Mouse (Mus musculus) midbrain, embryonic 11.5 days (tissue): ENCODE data around the gene Nptn. TPM values are rescaled to one million over a fixed set of nuclear protein-coding genes. Genes with fewer than 3 reads are reported as not detected.
A peak's percentile ranks its signal among the peaks of the same experiment; 100 is the strongest.

Experiments
- ATAC-seq: fragments of 200-750 bp; cut with Nextera tagmentation; 2 replicates; pipeline ENCODE4 v1.8.0; 2017; ENCODE audit warnings: moderate TSS enrichment, moderate library complexity; ENCODE audit not compliant: low FRiP score
- DNase-seq: peaks from one replicate; pipeline ENCODE4 v3.0.0; 2015; ENCODE audit warnings: low spot score; ENCODE audit errors: missing footprints
- H3K27ac ChIP-seq: fragments of 300-500 bp; sonication (generic); 2 replicates; pipeline ENCODE4 v1.5.1; 2014; ENCODE audit warnings: low read depth, low read length
- H3K27me3 ChIP-seq: fragments of 300-500 bp; sonication (generic); 2 replicates; pipeline ENCODE4 v1.6.1; 2014; ENCODE audit warnings: mild to moderate bottlenecking, low read length, moderate library complexity, mixed read lengths; ENCODE audit not compliant: control insufficient read depth, insufficient read depth
- H3K36me3 ChIP-seq: fragments of 300-500 bp; sonication (generic); 2 replicates; pipeline ENCODE4 v1.6.1; 2014; ENCODE audit warnings: mild to moderate bottlenecking, low read length, moderate library complexity, mixed read lengths; ENCODE audit not compliant: control insufficient read depth, insufficient read depth
- H3K4me1 ChIP-seq: fragments of 300-500 bp; sonication (generic); 2 replicates; pipeline ENCODE4 v1.6.1; 2014; ENCODE audit warnings: low read length; ENCODE audit not compliant: control insufficient read depth, insufficient read depth
- H3K4me2 ChIP-seq: fragments of 300-500 bp; sonication (generic); 2 replicates; pipeline ENCODE4 v1.6.1; 2014; ENCODE audit warnings: mild to moderate bottlenecking, moderate library complexity
- H3K4me3 ChIP-seq: fragments of 300-500 bp; sonication (generic); 2 replicates; pipeline ENCODE4 v1.5.1; 2014; ENCODE audit warnings: low read depth, low read length
- H3K9ac ChIP-seq: fragments of 300-500 bp; sonication (generic); 2 replicates; pipeline ENCODE4 v1.6.1; 2014; ENCODE audit warnings: low read length
- H3K9me3 ChIP-seq: fragments of 300-500 bp; sonication (generic); 2 replicates; pipeline ENCODE4 v1.6.1; 2016; ENCODE audit warnings: low read length; ENCODE audit not compliant: control insufficient read depth
- WGBS: fragments of 180-500 bp; shearing (Covaris S2); extraction: QIAGEN DNeasy Blood & Tissue Kit; methylation state at CpG from one replicate; pipeline ENCODE4 v1.1.7; 2014; 5-methylcytosine and 5-hydroxymethylcytosine counted together
- polyA plus RNA-seq: library from polyadenylated mRNA; unstranded; fragments of >200 nt; fragmentation: Nextera tagmentation; extraction: Ambion mirVana; gene quantifications from 2 replicates; pipeline ENCODE4 v1.2.1, GENCODE M21; 2014

Nptn gene
- polyA plus RNA-seq: 60.7 and 66.1 TPM in 2 replicates

GRCm38 (mm10) chr9:58581958-58582540, at the start of gene Nptn:
Gene Nptn, plus strand, starts transcription at chr9:58582240.
- peak within 1 kb of the TSS; percentile 74 for H3K4me2 ChIP-seq
- ATAC-seq: peak; percentile 98
- no peaks in the 10 kb centered on the region for H3K9me3 ChIP-seq
- H3K9ac ChIP-seq: peak within 1 kb of the TSS; percentile 88
- peak within 1 kb of the TSS; percentile 77 for H3K4me3 ChIP-seq
- H3K36me3 ChIP-seq: no peaks in the 10 kb centered on the region
- peak within 1 kb of the TSS; percentile 93 for H3K27ac ChIP-seq
- DNase-seq: peak; percentile 99
- H3K4me1 ChIP-seq: peaks cover 12% of the 10 kb centered on the region
- 1% methylated on average over 48 of the region's 56 CpGs for WGBS
- H3K27me3 ChIP-seq: no peaks in the 10 kb centered on the region

DNA sequence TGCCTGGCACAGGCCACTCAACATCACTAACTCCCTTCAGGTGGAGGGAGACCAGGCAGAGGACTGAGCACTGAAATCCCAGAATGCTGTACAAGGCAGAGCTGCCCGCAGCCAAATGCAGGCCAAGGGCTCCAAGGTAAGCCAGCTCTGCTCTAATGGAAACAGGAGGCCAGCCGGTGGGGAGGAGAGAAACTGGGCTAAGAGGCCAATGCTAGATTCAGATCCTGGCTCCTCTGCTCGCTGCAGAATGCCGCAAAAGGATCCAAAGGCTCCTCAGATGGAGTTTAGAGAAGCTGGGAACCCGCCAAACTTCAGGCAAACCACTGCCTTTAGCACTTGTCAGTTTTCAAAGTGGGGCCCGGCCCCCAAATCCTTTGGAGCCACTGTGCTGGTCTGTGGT, 48.7 kb upstream of the Nptn start:
- 89% methylated on average over 6 of the region's 6 CpGs for WGBS
- H3K9ac ChIP-seq: no peak overlapping the region
- ATAC-seq (no peak), DNase-seq (no peak)
- H3K36me3 ChIP-seq: no peaks in the 10 kb centered on the region
- H3K27ac ChIP-seq: no peak overlapping the region
- no peaks in the 10 kb centered on the region for H3K9me3 ChIP-seq
- H3K4me3 ChIP-seq: no peak overlapping the region
- no peaks in the 10 kb centered on the region for H3K27me3 ChIP-seq
- no peak overlapping the region for H3K4me2 ChIP-seq
- no peaks in the 10 kb centered on the region for H3K4me1 ChIP-seq

- DNase-seq: peak; percentile 91
- ATAC-seq: no peak
- H3K36me3 ChIP-seq: no peaks in the 10 kb centered on the region
- H3K27me3 ChIP-seq: no peaks in the 10 kb centered on the region
- H3K4me1 ChIP-seq: no peaks in the 10 kb centered on the region
- no peak overlapping the region for H3K4me2 ChIP-seq
- H3K27ac ChIP-seq: no peak overlapping the region
- no peak overlapping the region for H3K9ac ChIP-seq
- no peaks in the 10 kb centered on the region; the same call in 1 of the 2 replicates for H3K9me3 ChIP-seq
- H3K4me3 ChIP-seq: no peak overlapping the region
- WGBS: 35% methylated on average over 1 of the region's 1 CpGs
Observed at GRCm38 (mm10) chr9:58534766-58535165, 47.3 kb upstream of the Nptn start.

- DNase-seq (peak; percentile 87), ATAC-seq (peak; percentile 24; the same call in 1 of the 2 replicates)
- Histone ChIP-seq H3K27me3 (no peaks in the 10 kb centered on the region), H3K27ac (no peak overlapping the region), H3K9me3 (no peaks in the 10 kb centered on the region; the same call in 1 of the 2 replicates), H3K9ac (no peak overlapping the region), H3K4me1 (no peaks in the 10 kb centered on the region), H3K36me3 (no peaks in the 10 kb centered on the region), H3K4me3 (no peak overlapping the region), H3K4me2 (no peak overlapping the region)
- 81% methylated on average over 20 of the region's 20 CpGs for WGBS
Observed at GRCm38 (mm10) chr9:58535447-58536134, 46.4 kb upstream of the Nptn start.

DNA sequence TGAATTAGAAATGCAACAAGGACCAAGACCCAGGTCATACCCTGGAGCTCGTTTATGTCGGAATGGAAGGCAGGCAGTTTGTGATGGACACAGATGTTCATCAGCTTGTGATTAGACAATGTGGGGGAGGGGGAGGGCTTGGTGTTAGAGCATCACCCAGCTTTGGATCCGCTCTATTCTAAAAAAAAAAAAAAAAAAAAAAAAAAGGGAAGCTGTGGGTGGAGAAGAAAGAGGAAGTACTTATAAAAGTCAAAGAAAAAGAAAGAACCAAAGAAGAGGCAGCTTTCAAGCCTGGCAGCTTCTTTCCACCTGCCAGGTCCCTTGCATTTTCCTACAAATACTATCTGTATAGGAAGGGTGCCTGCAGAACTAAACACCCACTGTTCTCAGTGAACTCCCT, 44.3 kb upstream of the Nptn start:
- no peaks in the 10 kb centered on the region for H3K36me3 ChIP-seq
- H3K4me1 ChIP-seq: no peaks in the 10 kb centered on the region
- H3K27me3 ChIP-seq: no peaks in the 10 kb centered on the region
- H3K4me2 ChIP-seq: no peak overlapping the region
- WGBS: 80% methylated on average over 3 of the region's 3 CpGs
- no peak overlapping the region for H3K27ac ChIP-seq
- ATAC-seq: no peak
- no peak overlapping the region for H3K9ac ChIP-seq
- no peaks in the 10 kb centered on the region; the same call in 1 of the 2 replicates for H3K9me3 ChIP-seq
- H3K4me3 ChIP-seq: no peak overlapping the region
- no peak for DNase-seq

DNA sequence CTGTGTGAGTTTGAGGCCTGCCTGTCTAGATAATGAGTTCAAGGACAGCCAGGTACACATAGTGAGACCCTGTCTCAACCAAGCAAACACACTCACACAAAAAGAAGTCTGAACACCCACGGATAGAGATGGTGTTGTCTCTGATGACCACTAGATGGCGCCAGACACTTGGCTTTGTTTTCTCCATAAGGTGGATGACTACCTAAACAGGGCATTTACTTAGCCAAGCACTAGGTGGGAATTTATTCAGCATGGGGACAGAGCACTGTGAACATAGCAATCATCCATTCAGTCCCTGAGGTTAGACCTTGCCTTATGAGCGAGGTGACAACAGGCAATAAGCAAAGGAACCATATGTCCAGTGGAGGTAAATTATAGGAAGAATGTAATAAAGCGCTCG, 42.2 kb upstream of the Nptn start:
- H3K27ac ChIP-seq: no peak overlapping the region
- no peaks in the 10 kb centered on the region; the same call in 1 of the 2 replicates for H3K9me3 ChIP-seq
- no peak for ATAC-seq
- H3K27me3 ChIP-seq: no peaks in the 10 kb centered on the region
- H3K4me2 ChIP-seq: no peak overlapping the region
- no peaks in the 10 kb centered on the region for H3K36me3 ChIP-seq
- H3K4me3 ChIP-seq: no peak overlapping the region
- 48% methylated on average over 5 of the region's 5 CpGs for WGBS
- H3K4me1 ChIP-seq: no peaks in the 10 kb centered on the region
- H3K9ac ChIP-seq: no peak overlapping the region
- DNase-seq: peak; percentile 90

DNA sequence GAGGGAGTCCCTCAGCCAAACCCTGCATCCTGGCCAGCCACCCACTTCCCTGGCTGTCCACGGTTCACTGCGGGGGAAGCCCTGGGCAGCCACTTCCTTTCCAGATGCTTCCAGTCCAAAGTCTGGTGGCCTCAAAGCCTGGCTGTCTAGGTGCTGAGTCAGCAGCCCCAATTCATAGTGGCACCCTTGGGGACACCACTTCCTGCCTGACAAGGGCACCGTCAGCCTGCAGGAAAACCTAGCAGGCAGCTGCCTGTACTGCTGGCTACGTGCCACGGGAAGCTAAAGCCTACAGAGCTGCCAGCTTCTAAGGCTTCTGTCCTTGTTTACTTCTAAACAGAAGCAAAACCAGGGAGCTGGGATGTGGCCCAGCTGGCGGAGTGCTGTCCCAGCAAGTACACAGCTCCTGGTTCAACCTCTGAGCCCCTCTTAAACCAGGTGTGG, 40.1 kb upstream of the Nptn start:
- Histone ChIP-seq H3K4me1 (no peaks in the 10 kb centered on the region), H3K27ac (no peak overlapping the region), H3K36me3 (no peaks in the 10 kb centered on the region), H3K27me3 (no peaks in the 10 kb centered on the region), H3K9me3 (no peaks in the 10 kb centered on the region; the same call in 1 of the 2 replicates), H3K9ac (no peak overlapping the region), H3K4me3 (no peak overlapping the region), H3K4me2 (no peak overlapping the region)
- DNase-seq (no peak), ATAC-seq (no peak)
- 80% methylated on average over 6 of the region's 6 CpGs for WGBS

DNA sequence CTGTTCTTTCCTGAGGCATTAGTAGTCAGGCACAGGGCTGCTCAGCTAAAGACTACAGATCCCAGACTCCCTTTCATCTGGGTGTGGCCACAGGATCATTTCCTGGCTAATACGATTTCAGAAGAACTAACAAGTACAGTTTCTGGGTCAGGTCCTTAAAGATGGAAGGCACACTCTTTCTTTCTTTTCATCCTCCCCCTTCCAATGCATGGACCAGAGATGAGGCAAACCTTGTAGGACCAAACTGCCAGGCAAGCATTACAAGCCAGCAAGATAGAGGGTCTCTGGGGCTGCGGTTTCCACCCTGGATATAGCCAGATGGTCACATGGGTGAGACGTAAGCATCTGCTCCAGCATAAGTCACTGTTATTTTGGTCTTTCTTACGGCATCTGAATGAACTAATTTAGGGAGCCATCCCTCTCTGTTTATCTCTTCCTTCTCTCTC, 37.1 kb upstream of the Nptn start:
- H3K9ac ChIP-seq: no peak overlapping the region
- H3K9me3 ChIP-seq: no peaks in the 10 kb centered on the region
- H3K27ac ChIP-seq: no peak overlapping the region
- DNase-seq (peak; percentile 47), ATAC-seq (no peak)
- no peak overlapping the region for H3K4me2 ChIP-seq
- no peak overlapping the region for H3K4me3 ChIP-seq
- H3K36me3 ChIP-seq: no peaks in the 10 kb centered on the region
- WGBS: 83% methylated on average over 4 of the region's 4 CpGs
- H3K27me3 ChIP-seq: no peaks in the 10 kb centered on the region
- no peaks in the 10 kb centered on the region for H3K4me1 ChIP-seq

DNA sequence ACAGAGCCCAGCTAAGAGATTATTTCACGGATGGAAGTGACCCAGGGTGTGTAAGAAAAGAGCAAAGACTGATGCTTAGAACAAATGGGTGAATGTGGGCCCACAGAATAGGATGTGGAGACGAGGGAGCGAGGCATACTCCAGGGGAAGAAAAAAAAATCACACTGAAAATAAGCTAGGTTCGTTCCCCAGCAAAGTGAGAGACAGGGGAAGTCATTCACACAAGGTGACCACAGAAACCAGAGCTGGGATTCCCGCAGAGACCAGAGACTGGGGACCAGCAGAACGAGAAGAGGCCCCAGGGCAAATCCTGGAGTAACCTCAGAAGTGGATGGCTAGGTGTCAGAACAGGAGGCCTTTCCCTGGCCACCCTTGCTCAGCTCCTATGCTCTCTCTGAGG, 36.6 kb upstream of the Nptn start:
- Histone ChIP-seq H3K27ac (no peak overlapping the region), H3K9me3 (no peaks in the 10 kb centered on the region), H3K27me3 (no peaks in the 10 kb centered on the region), H3K4me1 (no peaks in the 10 kb centered on the region), H3K9ac (no peak overlapping the region), H3K4me2 (no peak overlapping the region), H3K36me3 (no peaks in the 10 kb centered on the region), H3K4me3 (no peak overlapping the region)
- peak; percentile 31 for DNase-seq
- no peak for ATAC-seq
- 77% methylated on average over 6 of the region's 6 CpGs for WGBS
